Mouse (Mus musculus): ENCODE data around the gene Fam47c.

Fam47c gene

GRCm38 (mm10) chrX:78737463-78737862 is at the start of gene Fam47c:
Fam47c (plus strand) TSS chrX:78737763.
- no peak for DNase-seq

DNA sequence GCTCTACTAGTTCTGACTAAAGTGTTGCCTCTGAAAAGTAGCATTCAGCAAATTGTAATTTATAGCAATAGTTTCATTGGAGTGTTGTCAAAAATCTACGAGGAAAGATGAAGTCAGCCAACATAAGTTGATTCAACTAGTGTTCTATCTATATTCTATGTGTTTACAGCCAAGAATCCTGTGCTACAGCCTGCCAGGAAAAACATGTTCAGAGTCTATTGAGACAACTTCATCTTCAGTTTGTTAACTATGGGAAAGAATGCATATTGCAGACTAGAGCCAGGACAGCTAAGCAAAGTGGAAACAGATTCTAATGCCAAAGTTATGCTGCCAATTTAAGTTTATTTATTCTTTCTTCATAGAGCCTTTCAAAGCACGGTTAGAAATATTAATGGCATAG is 31.8 kb downstream of the Fam47c start:
- DNase-seq = no peak

DNA sequence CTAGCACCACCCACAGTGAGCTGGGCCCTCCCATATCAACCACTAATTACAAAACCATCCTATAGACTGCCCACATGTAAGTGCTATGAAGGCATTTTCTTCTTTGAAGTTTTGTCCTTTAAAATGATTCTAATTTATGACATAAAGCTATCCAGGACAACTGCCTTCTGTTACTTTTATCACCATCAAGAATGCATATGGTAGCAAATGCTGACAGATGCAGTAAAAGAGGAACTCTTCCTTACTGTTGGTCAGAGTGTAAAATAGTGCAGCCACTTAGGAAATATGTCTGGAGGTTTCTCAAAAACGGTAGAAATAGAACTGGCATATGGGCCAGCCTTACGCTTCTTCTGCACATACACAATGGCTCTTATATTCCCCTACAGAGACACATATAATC is 39.5 kb downstream of the Fam47c start:
- DNase-seq = no peak
